Mouse (Mus musculus) urinary bladder, adult 2 months (tissue): ENCODE data around the gene Olfr1145. TPM values are rescaled to one million over a fixed set of nuclear protein-coding genes. Genes with fewer than 3 reads are reported as not detected.

ENCODE experiments used
- DNase-seq: peaks from one replicate; pipeline ENCODE4 v3.0.0; 2022; ENCODE audit warnings: low spot score
- polyA plus RNA-seq: library from polyadenylated mRNA; depleted of rRNA; stranded (reverse); fragments of >200 nt; gene quantifications from 2 replicates; pipeline ENCODE4 v1.2.3, GENCODE M21; 2012; rRNA removed

Olfr1145 gene
- polyA plus RNA-seq = not detected in 2 replicates

DNA sequence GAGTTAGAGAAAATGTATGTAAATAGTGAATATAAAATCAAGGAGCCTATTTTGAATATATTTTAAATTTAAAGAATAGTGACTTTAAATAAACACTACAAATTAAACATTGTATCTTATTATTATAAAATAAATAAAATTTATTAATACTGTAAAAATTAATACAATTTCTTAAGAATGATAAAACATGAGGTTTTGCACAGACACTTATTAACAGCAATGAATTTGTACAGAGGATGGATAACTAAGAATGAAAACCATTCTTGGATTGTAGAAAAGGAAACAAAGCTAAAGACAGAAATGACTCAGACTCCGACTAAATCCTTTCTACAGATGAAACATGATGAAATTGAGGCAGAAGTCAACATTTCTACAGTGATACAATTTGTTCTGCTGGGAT is at the start of gene Olfr1145:
Gene Olfr1145, plus strand, starts transcription at position 301 of the 400 bp plus-strand sequence.
- no peak for DNase-seq

DNA sequence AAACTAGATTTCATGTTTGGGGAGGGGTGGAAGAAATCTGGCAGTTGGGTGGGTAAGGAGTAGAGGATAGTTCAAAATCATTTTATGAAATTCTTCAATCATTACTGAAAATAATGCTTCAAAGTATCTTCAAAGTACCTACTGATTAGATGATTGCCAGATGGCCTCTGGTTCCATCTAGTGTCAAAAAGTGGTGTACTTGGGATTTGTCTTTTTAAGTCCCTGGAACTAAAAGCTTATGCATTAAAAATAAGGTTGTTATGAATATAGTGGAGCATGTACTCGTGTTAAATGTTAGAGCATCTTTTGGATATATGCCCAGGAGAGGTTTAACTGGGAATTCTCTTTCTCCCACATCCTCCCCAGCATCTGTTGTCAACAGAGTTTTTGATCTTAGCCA is 33.5 kb upstream of the Olfr1145 start:
- DNase-seq = no peak

DNA sequence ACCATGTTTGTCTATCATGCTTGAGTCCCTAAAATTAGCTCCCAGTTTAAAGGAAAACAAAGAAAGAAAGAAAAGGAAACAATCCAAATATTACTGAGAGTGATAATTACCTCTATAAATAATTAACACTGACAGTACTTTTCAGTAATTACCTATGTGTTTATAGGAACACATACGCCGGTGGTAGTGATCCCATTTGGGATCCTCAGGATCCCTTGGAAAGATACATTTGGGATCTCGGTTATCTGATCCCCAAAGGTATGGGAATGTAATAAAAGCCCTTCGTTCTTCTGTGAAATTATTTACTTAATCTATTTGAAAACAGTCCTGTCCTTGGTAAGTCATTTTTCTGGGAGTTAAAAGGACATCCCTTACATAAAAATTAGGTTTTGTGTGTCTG is 30.4 kb upstream of the Olfr1145 start, which contains the start of gene Olfr152:
Gene Olfr152, plus strand, starts transcription at position 301 of the 400 bp plus-strand sequence.
- DNase-seq = no peak

DNA sequence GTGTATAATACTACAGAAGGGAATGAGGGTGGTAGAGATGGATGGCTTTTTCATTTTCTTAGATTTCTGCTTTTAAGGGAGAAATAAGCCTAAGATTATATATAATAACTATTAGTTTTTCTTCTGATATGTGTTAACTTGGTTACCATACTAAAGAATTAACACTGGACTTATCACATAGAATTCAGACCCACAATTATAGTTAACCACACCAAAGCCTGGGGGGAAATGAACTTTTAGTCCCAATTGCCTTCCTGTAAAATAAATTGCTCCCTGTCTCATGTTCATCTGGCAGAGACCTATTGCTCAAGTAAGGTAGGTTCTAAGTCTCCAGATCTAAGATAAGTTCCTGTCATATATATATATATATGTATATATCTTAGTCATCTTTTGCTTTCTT is 9.3 kb upstream of the Olfr1145 start, which contains the start of gene Olfr1143:
Gene Olfr1143, plus strand, starts transcription at position 301 of the 400 bp plus-strand sequence.
- DNase-seq = no peak

DNA sequence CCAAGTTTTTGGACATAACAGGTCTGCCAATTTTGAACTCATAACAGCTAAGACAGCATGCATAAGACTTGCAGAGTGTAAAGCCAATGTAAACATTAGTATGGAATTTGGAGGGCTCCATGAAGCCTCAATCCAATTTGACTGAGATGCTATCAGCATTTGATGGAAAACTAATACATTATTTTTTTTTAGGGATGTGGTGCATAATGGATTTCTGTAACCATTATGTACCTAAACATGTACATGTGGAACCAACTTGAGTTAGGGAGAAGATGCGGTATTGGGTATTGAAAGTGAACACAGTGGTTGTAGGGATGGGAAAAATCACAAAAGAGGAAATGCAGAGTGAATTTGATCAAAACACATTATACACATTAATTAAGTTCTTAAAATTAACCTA is 20.6 kb downstream of the Olfr1145 start, which contains the start of gene Olfr1148:
Gene Olfr1148, plus strand, starts transcription at position 301 of the 400 bp plus-strand sequence.
- no peak for DNase-seq

DNA sequence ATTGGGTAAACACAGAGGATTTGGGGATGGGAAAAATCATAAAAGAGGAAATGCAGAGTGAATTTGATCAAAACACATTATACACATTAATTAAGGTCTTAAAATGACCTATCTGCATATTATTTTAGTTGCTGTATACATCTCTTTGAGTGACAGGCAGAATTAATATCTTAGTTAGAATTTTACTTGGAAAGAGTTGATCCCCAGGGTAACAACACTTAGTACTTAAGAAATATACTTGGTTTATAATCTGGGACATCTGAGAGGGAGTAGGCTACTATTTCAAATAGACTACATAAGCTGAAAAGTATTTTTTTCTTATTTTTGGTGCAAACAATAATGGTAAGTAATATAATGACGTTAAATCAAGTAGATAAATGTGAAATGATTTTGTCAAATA is 34.1 kb downstream of the Olfr1145 start, which contains the start of gene Olfr1150-ps1:
Gene Olfr1150-ps1, plus strand, starts transcription at position 301 of the 400 bp plus-strand sequence.
- no peak for DNase-seq

DNA sequence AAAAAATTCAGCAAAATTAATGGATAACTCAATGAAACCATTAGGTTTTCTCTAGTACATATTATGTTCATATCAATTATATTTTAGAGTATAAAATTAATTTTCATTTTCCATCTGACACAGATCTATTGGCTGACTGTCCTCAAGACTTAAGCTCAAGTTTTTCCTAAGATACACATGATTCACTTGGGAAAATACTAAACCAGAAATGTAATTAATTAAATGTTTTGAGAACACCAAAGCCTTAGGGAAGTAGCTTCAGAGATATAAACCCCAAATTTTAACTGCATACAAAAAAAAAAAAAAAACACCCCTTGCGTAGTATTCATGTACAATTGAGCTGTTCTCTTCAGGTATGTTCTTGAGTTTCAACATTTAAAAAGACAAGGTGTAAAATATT is 45.9 kb downstream of the Olfr1145 start, which contains the start of gene Olfr1151:
Gene Olfr1151, plus strand, starts transcription at position 301 of the 400 bp plus-strand sequence.
- DNase-seq = no peak

Other genes with a start within 250 kb of the Olfr1145 start
- not detected in 2 replicates for gene Olfr1129, start 235.9 kb upstream of the Olfr1145 start, polyA plus RNA-seq
- gene Olfr1130, start 203.6 kb upstream of the Olfr1145 start, polyA plus RNA-seq = not detected in 2 replicates
- gene Olfr1131, start 182.7 kb upstream of the Olfr1145 start, polyA plus RNA-seq = not detected in 2 replicates
- gene Olfr1132, start 172.3 kb upstream of the Olfr1145 start, polyA plus RNA-seq = not detected in 2 replicates
- gene Olfr1133, start 162.4 kb upstream of the Olfr1145 start, polyA plus RNA-seq = not detected in 2 replicates
- not detected in 2 replicates for gene Olfr1134, start 151.4 kb upstream of the Olfr1145 start, polyA plus RNA-seq
- gene Olfr1135, start 136.2 kb upstream of the Olfr1145 start, polyA plus RNA-seq = not detected in 2 replicates
- not detected in 2 replicates for gene Olfr1136, start 115.9 kb upstream of the Olfr1145 start, polyA plus RNA-seq
- not detected in 2 replicates for gene Olfr1137, start 96.6 kb upstream of the Olfr1145 start, polyA plus RNA-seq
- not detected in 2 replicates for gene Olfr1138, start 69.8 kb upstream of the Olfr1145 start, polyA plus RNA-seq
- gene Olfr1140, start 66.1 kb upstream of the Olfr1145 start, polyA plus RNA-seq = not detected in 2 replicates
- gene Olfr1141, start 55.8 kb upstream of the Olfr1145 start, polyA plus RNA-seq = not detected in 2 replicates
- not detected in 2 replicates for gene Olfr152, start 30.3 kb upstream of the Olfr1145 start, polyA plus RNA-seq
- not detected in 2 replicates for gene Olfr1143, start 9.2 kb upstream of the Olfr1145 start, polyA plus RNA-seq
- gene Olfr1148, start 20.7 kb downstream of the Olfr1145 start, polyA plus RNA-seq = not detected in 2 replicates
- not detected in 2 replicates for gene Olfr1150-ps1, start 34.2 kb downstream of the Olfr1145 start, polyA plus RNA-seq
- gene Olfr1151, start 46.0 kb downstream of the Olfr1145 start, polyA plus RNA-seq = not detected in 2 replicates
- not detected in 2 replicates for gene Olfr1152, start 56.7 kb downstream of the Olfr1145 start, polyA plus RNA-seq
- gene Olfr1153, start 85.1 kb downstream of the Olfr1145 start, polyA plus RNA-seq = not detected in 2 replicates
- gene Olfr1154, start 95.3 kb downstream of the Olfr1145 start, polyA plus RNA-seq = not detected in 2 replicates
- not detected in 2 replicates for gene Olfr1155, start 135.3 kb downstream of the Olfr1145 start, polyA plus RNA-seq
- gene Olfr1156, start 143.3 kb downstream of the Olfr1145 start, polyA plus RNA-seq = not detected in 2 replicates
- not detected in 2 replicates for gene Olfr1157, start 158.5 kb downstream of the Olfr1145 start, polyA plus RNA-seq
- not detected in 2 replicates for gene Olfr74, start 164.8 kb downstream of the Olfr1145 start, polyA plus RNA-seq
- gene Olfr1158, start 180.3 kb downstream of the Olfr1145 start, polyA plus RNA-seq = not detected in 2 replicates
- not detected in 2 replicates for gene Olfr1160, start 198.4 kb downstream of the Olfr1145 start, polyA plus RNA-seq
- gene Olfr1161, start 213.0 kb downstream of the Olfr1145 start, polyA plus RNA-seq = not detected in 2 replicates
- not detected in 2 replicates for gene Olfr73, start 227.9 kb downstream of the Olfr1145 start, polyA plus RNA-seq
- not detected in 2 replicates for gene Olfr1162, start 241.3 kb downstream of the Olfr1145 start, polyA plus RNA-seq